Mouse (Mus musculus): ENCODE data around the gene B4galt2.

DNA sequence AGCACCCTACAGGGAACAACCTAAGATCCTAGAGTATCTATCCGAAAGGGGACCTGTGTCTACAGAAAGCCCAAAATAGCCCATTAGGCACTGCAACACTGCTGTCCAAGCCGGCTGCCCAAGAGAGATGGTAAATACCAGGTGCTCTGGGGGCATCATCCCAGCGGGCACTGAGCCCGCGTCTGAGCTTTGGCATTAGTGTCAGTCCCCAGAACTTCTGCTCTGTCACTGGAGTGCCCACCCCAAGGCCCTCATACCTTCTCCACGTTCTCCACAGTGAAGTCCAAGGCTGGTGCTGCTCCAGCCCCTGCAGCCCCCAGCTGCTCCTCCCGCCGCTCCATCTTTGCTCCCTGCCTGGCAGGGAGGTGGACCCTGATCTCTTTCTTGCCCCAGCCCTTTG, 30.7 kb upstream of the B4galt2 start:
- TF ChIP-seq CTCF (IDR thresholded peaks at IDR 0.05; ENCODE audit: low read depth) (no peak), EP300 (optimal IDR thresholded peaks at IDR 0.05) (no peak)
